Mouse (Mus musculus) cortical plate, adult 2 months (tissue): ENCODE data around the gene 4930539E08Rik. TPM values are rescaled to one million over a fixed set of nuclear protein-coding genes. Genes with fewer than 3 reads are reported as not detected.

ENCODE experiments used
- H3K27ac ChIP-seq: fragments of 200-500 bp; 2 replicates; pipeline ENCODE4 v1.5.1; 2012; ENCODE audit warnings: low read length, control low read depth, inconsistent platforms; ENCODE audit not compliant: insufficient read depth
- H3K4me1 ChIP-seq: fragments of 200-500 bp; 2 replicates; pipeline ENCODE4 v1.6.1; 2011; ENCODE audit warnings: low read length; ENCODE audit not compliant: control insufficient read depth, insufficient read depth
- H3K4me3 ChIP-seq: fragments of 200-500 bp; 2 replicates; pipeline ENCODE4 v1.5.1; 2011; ENCODE audit warnings: mild to moderate bottlenecking, low read length, control low read depth; ENCODE audit not compliant: insufficient read depth
- CTCF ChIP-seq: fragments of 200-500 bp; IDR thresholded peaks from 2 replicates; pipeline ENCODE4 v1.5.1; 2011; ENCODE audit warnings: mild to moderate bottlenecking, control low read depth, low read length; ENCODE audit not compliant: insufficient read depth; ENCODE audit errors: extremely low read depth
- POLR2A ChIP-seq: fragments of 200-500 bp; IDR thresholded peaks from 2 replicates; pipeline ENCODE4 v1.6.1; 2011; ENCODE audit warnings: mild to moderate bottlenecking, low read length, control low read depth; ENCODE audit not compliant: insufficient read depth; ENCODE audit errors: extremely low read depth
- polyA plus RNA-seq: library from polyadenylated mRNA; depleted of rRNA; stranded (reverse); fragments of >200 nt; gene quantifications from 2 replicates; pipeline ENCODE4 v1.2.3, GENCODE M21; 2012; rRNA removed

4930539E08Rik gene
- polyA plus RNA-seq, 1 experiment = 7.6 TPM

DNA sequence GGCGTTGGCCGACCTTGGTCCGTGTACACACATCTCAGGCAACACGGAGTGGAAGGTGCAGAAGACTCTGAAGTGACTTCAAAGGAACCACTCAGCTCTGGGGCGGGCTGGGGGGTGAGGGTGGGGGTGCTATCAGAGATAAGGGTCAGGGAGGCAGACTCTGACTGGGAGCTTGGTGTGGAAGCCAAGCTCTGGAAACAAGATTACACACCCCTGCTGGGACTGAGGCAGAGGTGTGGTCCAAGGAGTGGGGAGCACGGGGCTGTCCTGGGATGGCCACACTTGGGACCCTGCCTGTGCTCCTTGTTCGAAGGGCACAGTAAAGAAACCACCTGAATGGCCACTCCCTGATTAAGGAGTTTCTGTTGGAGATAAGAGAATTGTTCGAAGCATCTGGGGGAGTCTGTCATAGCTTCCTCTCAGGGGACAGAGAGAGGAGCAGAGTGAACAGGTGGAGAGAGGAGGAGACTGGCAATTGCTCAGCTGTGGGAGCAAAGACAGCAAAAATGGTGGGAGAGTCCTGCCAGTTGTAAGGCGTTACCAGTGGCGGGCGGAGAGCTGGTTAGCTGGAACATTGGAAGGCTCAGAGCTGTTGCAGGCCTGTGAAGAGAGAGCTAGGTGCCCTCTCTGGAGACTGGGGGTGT, 68.0 kb downstream of the 4930539E08Rik start:
- H3K27ac ChIP-seq = no peak overlapping the region
- TF ChIP-seq POLR2A = no peak
- no peak for TF ChIP-seq CTCF
- no peak overlapping the region for H3K4me3 ChIP-seq
- no peaks in the 10 kb centered on the region for H3K4me1 ChIP-seq

Other genes with a start within 250 kb of the 4930539E08Rik start
- 10.7 and 12.0 TPM in 2 replicates for gene Slc26a8, start 225.1 kb downstream of the 4930539E08Rik start, polyA plus RNA-seq
- 125 and 127 TPM in 2 replicates for gene Mapk14, start 224.0 kb downstream of the 4930539E08Rik start, polyA plus RNA-seq
- 1.7 and 1.8 TPM in 2 replicates for gene AC170998.1, start 189.2 kb downstream of the 4930539E08Rik start, polyA plus RNA-seq
- gene Mapk13, start 146.0 kb downstream of the 4930539E08Rik start, polyA plus RNA-seq = 1.4 and 1.8 TPM in 2 replicates
- gene Brpf3, start 114.2 kb downstream of the 4930539E08Rik start, polyA plus RNA-seq = 45.2 and 45.6 TPM in 2 replicates
- 0.32 and 0.40 TPM in 2 replicates for gene Pnpla1, start 56.9 kb downstream of the 4930539E08Rik start, polyA plus RNA-seq
- gene Pxt1, start 28.5 kb upstream of the 4930539E08Rik start, polyA plus RNA-seq = not detected in 2 replicates
- 46.5 and 50.0 TPM in 2 replicates for gene Kctd20, start 36.6 kb upstream of the 4930539E08Rik start, polyA plus RNA-seq
- 62.0 and 69.6 TPM in 2 replicates for gene Stk38, start 92.7 kb upstream of the 4930539E08Rik start, polyA plus RNA-seq
- gene Srsf3, start 117.3 kb upstream of the 4930539E08Rik start, polyA plus RNA-seq = 107 and 110 TPM in 2 replicates
- 15.5 and 17.7 TPM in 2 replicates for gene Cdkn1a, start 175.7 kb upstream of the 4930539E08Rik start, polyA plus RNA-seq
- gene Rab44, start 198.8 kb upstream of the 4930539E08Rik start, polyA plus RNA-seq = 0.13 and 0.19 TPM in 2 replicates